Mouse (Mus musculus): ENCODE results near the gene Mylpf. TPM values are rescaled to one million over a fixed set of nuclear protein-coding genes. Genes with fewer than 3 reads are reported as not detected.

Gene Mylpf
- total and polyA plus RNA-seq, 3 experiments: 0.94 to 2.8 TPM; not detected in 1

DNA sequence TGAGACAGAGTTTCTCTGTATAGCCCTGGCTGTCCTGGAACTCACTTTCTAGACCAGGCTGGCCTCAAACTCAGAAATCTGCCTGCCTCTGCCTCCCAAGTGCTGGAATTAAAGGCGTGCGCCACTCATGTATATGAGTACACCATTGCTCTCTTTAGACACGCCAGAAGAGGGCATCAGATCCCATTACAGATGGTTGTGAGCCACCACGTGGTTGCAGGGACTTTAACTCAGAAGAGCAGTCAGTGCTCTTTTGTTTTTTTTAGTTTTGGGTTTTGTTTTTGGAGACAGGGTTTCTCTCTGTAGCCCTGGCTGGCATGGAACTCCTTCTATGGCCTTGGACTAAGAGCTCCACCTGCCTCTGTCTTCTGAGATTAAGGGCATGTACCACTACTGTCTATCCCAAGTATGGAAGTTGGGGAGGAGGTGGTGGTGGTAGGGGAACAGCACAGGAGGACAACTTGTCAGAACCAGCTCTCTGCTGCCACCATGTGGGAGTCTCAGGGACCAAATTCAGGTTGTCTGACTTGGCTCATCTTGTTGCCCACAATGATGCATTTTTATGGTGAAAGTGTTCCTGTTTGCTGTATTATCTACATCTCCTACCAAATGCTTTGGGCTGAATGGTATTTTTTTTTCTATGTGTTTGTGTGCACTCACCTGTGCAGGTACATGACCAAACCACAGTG, 20.1 kb downstream of the Mylpf start:
- no peak overlapping the region for H3K4me3 ChIP-seq (ENCODE audit: low read depth, low read length)
- H3K27me3 ChIP-seq (ENCODE audit: insufficient read depth, low read length): no peaks in the 10 kb centered on the region
- TF ChIP-seq CTCF (IDR thresholded peaks at IDR 0.05; ENCODE audit: low read depth, low read length) (peak; percentile 85), TAL1 (conservative IDR thresholded peaks at IDR 0.05; ENCODE audit: low read depth, low read length) (no peak)
- ATAC-seq (ENCODE audit: extremely low read depth, insufficient number of reproducible peaks, low FRiP score, poor library complexity, severe bottlenecking): no peak
- H3K9me3 ChIP-seq (replicated peaks): no peaks in the 10 kb centered on the region
- H3K4me1 ChIP-seq (ENCODE audit: insufficient read depth, low read depth, low read length): peaks cover 71% of the 10 kb centered on the region
- peaks cover 27% of the 10 kb centered on the region for H3K36me3 ChIP-seq (replicated peaks)
- no peak for DNase-seq (ENCODE audit: low spot score)

DNA sequence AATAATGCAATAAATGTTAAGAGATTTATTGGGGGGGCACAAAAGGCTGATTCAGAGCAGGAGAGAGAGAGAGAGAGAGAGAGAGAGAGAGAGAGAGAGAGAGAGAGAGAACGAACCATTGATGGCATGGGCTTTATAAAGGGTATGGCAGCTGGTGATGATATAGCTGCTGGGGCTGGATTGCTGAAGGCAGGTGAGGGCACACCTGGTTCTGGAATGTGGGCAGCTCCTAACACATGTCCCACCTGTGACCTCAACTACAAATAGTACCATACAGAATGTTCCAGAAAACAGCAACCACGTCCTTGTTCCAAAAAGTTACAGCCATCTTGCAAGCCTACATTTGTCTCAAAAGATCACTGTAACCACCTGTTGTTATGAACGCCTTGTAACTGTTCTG, 22.7 kb downstream of the Mylpf start:
- no peak for DNase-seq (ENCODE audit: low spot score)
- Histone ChIP-seq H3K4me3 (ENCODE audit: low read depth, low read length) (peak overlapping the region; percentile 96; the same call in 1 of the 2 replicates), H3K9me3 (replicated peaks) (no peaks in the 10 kb centered on the region), H3K36me3 (replicated peaks) (peaks cover 46% of the 10 kb centered on the region), H3K4me1 (ENCODE audit: insufficient read depth, low read depth, low read length) (peaks cover 62% of the 10 kb centered on the region), H3K27me3 (ENCODE audit: insufficient read depth, low read length) (no peaks in the 10 kb centered on the region)
- no peak for ATAC-seq (ENCODE audit: extremely low read depth, insufficient number of reproducible peaks, low FRiP score, poor library complexity, severe bottlenecking)
- TF ChIP-seq CTCF (IDR thresholded peaks at IDR 0.05; ENCODE audit: low read depth, low read length) (no peak), POLR2AphosphoS5 (IDR thresholded peaks at IDR 0.05; ENCODE audit: insufficient replicate concordance, low read depth, low read length) (no peak), GATA1 (IDR thresholded peaks at IDR 0.05; ENCODE audit: borderline replicate concordance, low read length) (no peak), TAL1 (conservative IDR thresholded peaks at IDR 0.05; ENCODE audit: low read depth, low read length) (no peak)

- peaks cover 68% of the 10 kb centered on the region for H3K4me1 ChIP-seq (ENCODE audit: insufficient read depth, low read depth, low read length)
- TF ChIP-seq GATA1 (IDR thresholded peaks at IDR 0.05; ENCODE audit: borderline replicate concordance, low read length) (no peak), GATA2 (IDR thresholded peaks at IDR 0.05; ENCODE audit: borderline replicate concordance, low read depth, low read length) (no peak), CTCF (IDR thresholded peaks at IDR 0.05; ENCODE audit: low read depth, low read length) (no peak), TAL1 (conservative IDR thresholded peaks at IDR 0.05; ENCODE audit: low read depth, low read length) (no peak), POLR2AphosphoS5 (IDR thresholded peaks at IDR 0.05; ENCODE audit: insufficient replicate concordance, low read depth, low read length) (no peak)
- H3K9me3 ChIP-seq (replicated peaks): no peaks in the 10 kb centered on the region
- H3K27me3 ChIP-seq (ENCODE audit: insufficient read depth, low read length): no peaks in the 10 kb centered on the region
- ATAC-seq (ENCODE audit: extremely low read depth, insufficient number of reproducible peaks, low FRiP score, poor library complexity, severe bottlenecking) (no peak), DNase-seq (ENCODE audit: low spot score) (no peak)
- peaks cover 52% of the 10 kb centered on the region for H3K36me3 ChIP-seq (replicated peaks)
- peak overlapping the region; percentile 96 for H3K4me3 ChIP-seq (ENCODE audit: low read depth, low read length)
Measured at GRCm38 (mm10) chr7:127231826-127232621, 23.3 kb downstream of the Mylpf start.

GRCm38 (mm10) chr7:127232622-127233367, 24.1 kb downstream of the Mylpf start, which contains the start of the genes Zfp553 and Sept1:
Zfp553 (plus strand) TSS chr7:127233061.
Sept1 (minus strand) TSS chr7:127233130.
- Histone ChIP-seq H3K9me3 (replicated peaks) (no peaks in the 10 kb centered on the region), H3K36me3 (replicated peaks) (peaks cover 60% of the 10 kb centered on the region), H3K4me3 (ENCODE audit: low read depth, low read length) (peak within 1 kb of the TSS; percentile 96), H3K4me1 (ENCODE audit: insufficient read depth, low read depth, low read length) (peaks cover 63% of the 10 kb centered on the region), H3K27me3 (ENCODE audit: insufficient read depth, low read length) (no peaks in the 10 kb centered on the region)
- DNase-seq (ENCODE audit: low spot score) (peak; percentile 85), ATAC-seq (ENCODE audit: extremely low read depth, insufficient number of reproducible peaks, low FRiP score, poor library complexity, severe bottlenecking) (peak; percentile 67)
- TF ChIP-seq GATA1 (IDR thresholded peaks at IDR 0.05; ENCODE audit: borderline replicate concordance, low read length) (no peak), GATA2 (IDR thresholded peaks at IDR 0.05; ENCODE audit: borderline replicate concordance, low read depth, low read length) (no peak), TAL1 (conservative IDR thresholded peaks at IDR 0.05; ENCODE audit: low read depth, low read length) (no peak), POLR2AphosphoS5 (IDR thresholded peaks at IDR 0.05; ENCODE audit: insufficient replicate concordance, low read depth, low read length) (no peak), CTCF (IDR thresholded peaks at IDR 0.05; ENCODE audit: low read depth, low read length) (no peak)

GRCm38 (mm10) chr7:127233368-127233749, 24.7 kb downstream of the Mylpf start:
- ATAC-seq (ENCODE audit: extremely low read depth, insufficient number of reproducible peaks, low FRiP score, poor library complexity, severe bottlenecking) (no peak), DNase-seq (ENCODE audit: low spot score) (no peak)
- TF ChIP-seq GATA2 (IDR thresholded peaks at IDR 0.05; ENCODE audit: borderline replicate concordance, low read depth, low read length) (no peak), POLR2AphosphoS5 (IDR thresholded peaks at IDR 0.05; ENCODE audit: insufficient replicate concordance, low read depth, low read length) (no peak), GATA1 (IDR thresholded peaks at IDR 0.05; ENCODE audit: borderline replicate concordance, low read length) (no peak), CTCF (IDR thresholded peaks at IDR 0.05; ENCODE audit: low read depth, low read length) (no peak), TAL1 (conservative IDR thresholded peaks at IDR 0.05; ENCODE audit: low read depth, low read length) (no peak)
- Histone ChIP-seq H3K4me1 (ENCODE audit: insufficient read depth, low read depth, low read length) (peaks cover 63% of the 10 kb centered on the region), H3K36me3 (replicated peaks) (peaks cover 65% of the 10 kb centered on the region), H3K9me3 (replicated peaks) (no peaks in the 10 kb centered on the region), H3K4me3 (ENCODE audit: low read depth, low read length) (peak overlapping the region; percentile 96), H3K27me3 (ENCODE audit: insufficient read depth, low read length) (no peaks in the 10 kb centered on the region)

DNA sequence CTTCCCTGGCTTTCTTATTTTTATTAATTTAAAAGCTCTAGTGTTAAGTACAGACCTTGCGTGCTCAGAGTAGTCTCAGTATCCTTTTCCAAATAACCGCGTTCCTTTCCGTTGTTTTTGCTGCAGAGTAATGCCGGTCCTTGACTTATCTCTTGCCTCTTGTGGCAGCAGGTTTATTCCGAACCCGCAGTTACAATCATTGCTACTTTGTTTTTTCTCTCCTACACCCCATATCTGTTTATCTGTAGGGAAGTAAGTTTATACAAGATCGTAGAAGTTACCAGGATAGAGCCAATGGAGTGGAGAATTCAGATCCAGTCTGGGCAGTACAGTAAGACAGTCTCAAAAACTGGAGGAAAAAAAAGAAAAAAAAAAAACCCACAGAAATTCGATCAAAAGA, 25.1 kb downstream of the Mylpf start:
- Histone ChIP-seq H3K9me3 (replicated peaks) (no peaks in the 10 kb centered on the region), H3K4me3 (ENCODE audit: low read depth, low read length) (peak overlapping the region; percentile 96), H3K27me3 (ENCODE audit: insufficient read depth, low read length) (no peaks in the 10 kb centered on the region), H3K36me3 (replicated peaks) (peaks cover 69% of the 10 kb centered on the region), H3K4me1 (ENCODE audit: insufficient read depth, low read depth, low read length) (peaks cover 61% of the 10 kb centered on the region)
- ATAC-seq (ENCODE audit: extremely low read depth, insufficient number of reproducible peaks, low FRiP score, poor library complexity, severe bottlenecking) (no peak), DNase-seq (ENCODE audit: low spot score) (no peak)
- TF ChIP-seq POLR2AphosphoS5 (IDR thresholded peaks at IDR 0.05; ENCODE audit: insufficient replicate concordance, low read depth, low read length): no peak
- no peak for TF ChIP-seq TAL1 (conservative IDR thresholded peaks at IDR 0.05; ENCODE audit: low read depth, low read length)
- TF ChIP-seq GATA2 (IDR thresholded peaks at IDR 0.05; ENCODE audit: borderline replicate concordance, low read depth, low read length): no peak
- TF ChIP-seq GATA1 (IDR thresholded peaks at IDR 0.05; ENCODE audit: borderline replicate concordance, low read length): no peak
- TF ChIP-seq CTCF (IDR thresholded peaks at IDR 0.05; ENCODE audit: low read depth, low read length): no peak

Measured in G1E (cell line).